In genomic region chr15:49484582-49484981, GRCm38 (mm10) we compare ENCODE assay signal across 26 mouse cellular contexts.
"Had no signal": no experiment of that assay in that cellular context is flagged by ENCODE, and none has a peak within 500 bp of the region (broad histone marks: within the 10 kb centered on the region; RNA-seq: fewer than 3 reads in every experiment).

No protein-coding gene starts in this region.

- H3K9ac ChIP-seq: heart, embryonic 13.5 days; heart, embryonic 15.5 days; hindbrain, embryonic 12.5 days; hindbrain, embryonic 15.5 days; kidney, embryonic 15.5 days; limb, embryonic 13.5 days; limb, embryonic 15.5 days; liver, embryonic 12.5 days; liver, embryonic 14.5 days had no signal

- H3K36me3 ChIP-seq: heart, embryonic 13.5 days; heart, embryonic 15.5 days; hindbrain, embryonic 12.5 days; hindbrain, embryonic 15.5 days; kidney, embryonic 15.5 days; limb, embryonic 13.5 days; limb, embryonic 15.5 days; liver, embryonic 12.5 days had no signal

- H3K27ac ChIP-seq: heart, adult 2 months; heart, embryonic 13.5 days; heart, embryonic 15.5 days; hindbrain, embryonic 12.5 days; hindbrain, embryonic 15.5 days; kidney, embryonic 15.5 days; kidney, postnatal 0 days; limb, embryonic 13.5 days; limb, embryonic 15.5 days; liver, embryonic 12.5 days; liver, embryonic 14.5 days had no signal

- H3K4me3 ChIP-seq: heart, adult 2 months; heart, embryonic 13.5 days; heart, embryonic 15.5 days; hindbrain, embryonic 12.5 days; hindbrain, embryonic 15.5 days; kidney, embryonic 15.5 days; limb, embryonic 13.5 days; limb, embryonic 15.5 days; liver, embryonic 12.5 days had no signal

- DNase-seq: gastrocnemius, postnatal 14 days; gastrocnemius, postnatal 36 days; heart, adult 11 months; heart, adult 2 months; heart, postnatal 14 days; heart, postnatal 36 days; kidney, adult 11 months; kidney, adult 2 months; kidney, adult 9 months; kidney, postnatal 14 days; kidney, postnatal 36 days; layer of hippocampus, adult 9-11 months; layer of hippocampus, postnatal 36 days; left cerebral cortex, postnatal 4 days had no signal

- H3K27me3 ChIP-seq: heart, embryonic 13.5 days; heart, embryonic 15.5 days; hindbrain, embryonic 12.5 days; hindbrain, embryonic 15.5 days; kidney, embryonic 15.5 days; limb, embryonic 13.5 days; limb, embryonic 15.5 days; liver, embryonic 12.5 days had no signal

- H3K4me2 ChIP-seq: heart, embryonic 11.5 days; heart, embryonic 13.5 days; heart, embryonic 15.5 days; hindbrain, embryonic 12.5 days; hindbrain, embryonic 15.5 days; kidney, embryonic 15.5 days; limb, embryonic 13.5 days; limb, embryonic 15.5 days; liver, embryonic 12.5 days had no signal

- H3K9me3 ChIP-seq: heart, embryonic 13.5 days; heart, embryonic 15.5 days; hindbrain, embryonic 12.5 days; hindbrain, embryonic 15.5 days; kidney, embryonic 15.5 days; limb, embryonic 13.5 days; limb, embryonic 15.5 days; liver, embryonic 12.5 days had no signal

- H3K4me1 ChIP-seq: heart, embryonic 13.5 days; heart, embryonic 15.5 days; hindbrain, embryonic 12.5 days; hindbrain, embryonic 15.5 days; kidney, embryonic 15.5 days; limb, embryonic 13.5 days; limb, embryonic 15.5 days; liver, embryonic 12.5 days had no signal

- ATAC-seq: intestine, embryonic 16.5 days; liver, embryonic 12.5 days had no signal
